Mouse (Mus musculus): ENCODE data around the gene Apeh. TPM values are rescaled to one million over a fixed set of nuclear protein-coding genes. Genes with fewer than 3 reads are reported as not detected.

The Apeh gene
- polyA plus RNA-seq, 1 experiment from 2014 or later = 63.4 TPM

DNA sequence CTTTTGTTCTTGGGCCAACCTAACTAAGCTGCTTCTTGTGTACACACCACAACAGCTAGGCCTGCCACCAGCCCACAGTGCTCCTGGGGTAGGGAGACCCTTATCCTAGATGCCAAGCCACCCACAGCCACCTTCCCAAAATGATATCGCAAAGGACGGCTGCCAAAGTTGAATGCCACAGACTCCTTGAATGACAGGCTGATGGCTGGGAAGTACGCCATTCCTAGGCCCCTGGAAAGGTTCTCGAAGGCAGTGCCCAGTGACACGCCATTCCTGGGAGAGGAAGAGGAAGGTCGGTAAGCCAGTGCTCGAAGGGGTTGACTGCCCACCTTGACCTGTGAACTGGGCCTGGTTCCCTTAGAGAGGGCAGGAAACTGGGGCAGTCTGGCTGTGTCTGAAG is 24.9 kb downstream of the Apeh start:
- Histone ChIP-seq H3K4me3 (no peak overlapping the region), H3K27me3 (replicated peaks) (no peaks in the 10 kb centered on the region), H3K27ac (no peak overlapping the region), H3K4me2 (replicated peaks) (no peak overlapping the region), H3K9me3 (no peaks in the 10 kb centered on the region), H3K36me3 (peaks cover 41% of the 10 kb centered on the region), H3K4me1 (no peaks in the 10 kb centered on the region), H3K9ac (no peak overlapping the region)
- no peak for ATAC-seq (ENCODE audit: low FRiP score, low read depth)
- 91% methylated on average over 7 of the region's 7 CpGs for WGBS

DNA sequence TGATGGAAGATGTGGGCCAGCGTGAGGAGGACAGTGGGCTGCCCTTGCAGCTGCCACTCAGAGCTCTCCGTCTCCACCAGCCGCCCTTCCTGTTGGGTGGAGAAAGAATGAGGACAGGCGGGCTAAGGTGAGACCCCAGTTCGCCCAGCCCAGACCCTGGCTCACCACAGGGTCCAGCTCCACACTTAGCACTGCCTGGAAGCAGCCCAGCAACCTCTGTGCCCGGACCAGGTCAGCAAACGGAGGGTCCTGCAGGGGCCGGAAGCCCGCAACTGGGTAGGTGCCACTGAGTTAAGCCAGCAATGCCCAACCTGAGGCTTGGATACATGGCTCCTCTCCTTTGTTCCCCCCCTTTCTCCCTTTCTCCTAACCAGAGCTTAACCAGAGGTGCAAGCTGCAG is 25.4 kb downstream of the Apeh start:
- no peaks in the 10 kb centered on the region for H3K4me1 ChIP-seq
- 91% methylated on average over 9 of the region's 9 CpGs for WGBS

DNA sequence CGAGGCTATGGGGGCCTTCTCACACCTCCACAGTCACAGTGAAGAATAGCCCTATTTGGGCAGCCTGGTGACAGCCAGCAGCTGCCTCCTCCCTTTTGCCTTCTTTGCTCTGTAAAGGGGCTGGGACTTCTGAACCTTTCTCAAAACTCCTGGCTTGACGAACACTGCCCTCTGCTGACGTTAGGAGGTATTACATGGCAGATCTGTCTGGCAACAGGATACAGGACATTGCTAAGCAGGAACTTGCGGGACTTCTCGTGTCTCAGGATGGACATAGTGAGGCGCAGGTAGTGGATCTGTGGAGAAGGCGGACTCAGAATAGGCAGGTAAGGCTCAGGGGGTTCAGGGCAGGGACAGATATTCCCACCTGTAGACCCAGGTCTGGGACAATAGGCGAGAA is 26.5 kb downstream of the Apeh start:
- Histone ChIP-seq H3K4me2 (replicated peaks) (no peak overlapping the region), H3K9me3 (no peaks in the 10 kb centered on the region), H3K27me3 (replicated peaks) (no peaks in the 10 kb centered on the region), H3K9ac (no peak overlapping the region), H3K4me3 (no peak overlapping the region), H3K27ac (no peak overlapping the region), H3K4me1 (no peaks in the 10 kb centered on the region), H3K36me3 (peaks cover 57% of the 10 kb centered on the region)
- ATAC-seq (ENCODE audit: low FRiP score, low read depth) = peak; percentile 38; the same call in 1 of the 2 replicates
- WGBS = 20% methylated on average over 8 of the region's 8 CpGs

More for the DNA sequence above, 25.4 kb downstream of the Apeh start:
- Histone ChIP-seq H3K27ac (no peak overlapping the region), H3K36me3 (peaks cover 46% of the 10 kb centered on the region), H3K4me3 (no peak overlapping the region), H3K4me2 (replicated peaks) (no peak overlapping the region), H3K9me3 (no peaks in the 10 kb centered on the region), H3K9ac (no peak overlapping the region), H3K27me3 (replicated peaks) (no peaks in the 10 kb centered on the region)
- ATAC-seq (ENCODE audit: low FRiP score, low read depth) = no peak

- Histone ChIP-seq H3K9ac (no peak overlapping the region), H3K36me3 (peaks cover 64% of the 10 kb centered on the region), H3K4me2 (replicated peaks) (no peak overlapping the region), H3K4me1 (no peaks in the 10 kb centered on the region; the same call in 1 of the 2 replicates), H3K9me3 (no peaks in the 10 kb centered on the region), H3K27me3 (replicated peaks) (no peaks in the 10 kb centered on the region), H3K4me3 (no peak overlapping the region), H3K27ac (no peak overlapping the region)
- ATAC-seq (ENCODE audit: low FRiP score, low read depth) = no peak
- 87% methylated on average over 7 of the region's 7 CpGs for WGBS
These were observed 27.2 kb downstream of the Apeh start for GRCm38 (mm10) chr9:108067199-108067598.

- Histone ChIP-seq H3K4me3 (no peak overlapping the region), H3K4me1 (no peaks in the 10 kb centered on the region; the same call in 1 of the 2 replicates), H3K9me3 (no peaks in the 10 kb centered on the region), H3K36me3 (peaks cover 58% of the 10 kb centered on the region), H3K27me3 (replicated peaks) (no peaks in the 10 kb centered on the region), H3K4me2 (replicated peaks) (no peak overlapping the region), H3K27ac (no peak overlapping the region), H3K9ac (no peak overlapping the region)
- 50% methylated on average over 5 of the region's 5 CpGs for WGBS
- ATAC-seq (ENCODE audit: low FRiP score, low read depth) = no peak
These were observed 28.9 kb downstream of the Apeh start for GRCm38 (mm10) chr9:108065491-108066011.

DNA sequence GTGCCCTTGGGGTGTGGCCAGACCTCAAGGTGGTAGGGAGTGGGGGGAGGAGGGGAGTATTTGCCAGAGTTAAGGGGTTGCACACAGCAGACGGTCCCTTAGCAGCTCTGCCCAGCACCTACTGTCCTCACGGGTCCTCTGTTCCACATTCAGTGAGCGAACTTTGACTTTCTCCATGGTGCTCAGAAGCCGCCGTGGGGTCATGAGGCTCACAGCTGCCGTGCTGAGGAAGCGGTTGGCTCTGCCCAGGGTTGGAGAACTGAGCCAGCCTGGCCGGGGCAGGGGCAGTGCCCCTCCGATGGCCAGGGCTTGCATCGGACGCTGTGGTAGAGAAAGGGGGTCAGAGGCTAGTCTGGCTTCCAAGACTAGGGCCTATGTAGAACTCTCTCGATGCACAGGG is 31.0 kb downstream of the Apeh start:
- no peaks in the 10 kb centered on the region for H3K9me3 ChIP-seq
- no peak overlapping the region for H3K4me3 ChIP-seq
- peaks cover 66% of the 10 kb centered on the region for H3K36me3 ChIP-seq
- no peak overlapping the region for H3K4me2 ChIP-seq (replicated peaks)
- H3K27me3 ChIP-seq (replicated peaks) = no peaks in the 10 kb centered on the region
- no peaks in the 10 kb centered on the region; the same call in 1 of the 2 replicates for H3K4me1 ChIP-seq
- no peak for ATAC-seq (ENCODE audit: low FRiP score, low read depth)
- H3K27ac ChIP-seq = no peak overlapping the region
- H3K9ac ChIP-seq = no peak overlapping the region
- 90% methylated on average over 12 of the region's 12 CpGs for WGBS

GRCm38 (mm10) chr9:108062142-108062541 is 32.3 kb downstream of the Apeh start:
- ATAC-seq (ENCODE audit: low FRiP score, low read depth) = no peak
- 80% methylated on average over 3 of the region's 3 CpGs for WGBS
- no peak overlapping the region for H3K27ac ChIP-seq
- H3K27me3 ChIP-seq (replicated peaks) = no peaks in the 10 kb centered on the region
- peaks cover 78% of the 10 kb centered on the region for H3K36me3 ChIP-seq
- no peaks in the 10 kb centered on the region for H3K9me3 ChIP-seq
- no peak overlapping the region for H3K4me3 ChIP-seq
- H3K9ac ChIP-seq = no peak overlapping the region
- H3K4me2 ChIP-seq (replicated peaks) = no peak overlapping the region
- H3K4me1 ChIP-seq = no peaks in the 10 kb centered on the region; the same call in 1 of the 2 replicates

DNA sequence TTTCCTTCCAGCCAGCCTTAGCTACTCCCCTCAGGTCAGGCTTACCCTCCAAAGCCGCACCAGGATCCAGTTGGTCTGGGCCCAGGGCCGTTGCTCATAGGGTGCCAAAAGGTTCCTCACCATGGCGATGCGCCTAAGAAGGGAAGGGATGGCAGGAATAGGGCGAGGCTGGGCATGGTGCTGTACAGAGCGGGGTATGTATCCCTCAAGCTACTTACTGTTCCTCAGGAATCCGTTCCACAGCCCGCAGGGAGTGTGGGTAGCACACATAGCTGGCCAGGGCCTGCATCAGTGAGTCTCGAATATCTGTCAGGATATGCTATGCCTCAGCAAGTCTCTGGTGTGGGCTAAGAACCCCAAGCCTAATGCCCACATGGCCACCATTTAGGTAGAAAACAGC is 36.1 kb downstream of the Apeh start:
- H3K27ac ChIP-seq = no peak overlapping the region
- WGBS = 93% methylated on average over 9 of the region's 9 CpGs
- no peaks in the 10 kb centered on the region for H3K9me3 ChIP-seq
- H3K9ac ChIP-seq = no peak overlapping the region
- H3K4me3 ChIP-seq = no peak overlapping the region
- H3K36me3 ChIP-seq = peaks cover 87% of the 10 kb centered on the region
- ATAC-seq (ENCODE audit: low FRiP score, low read depth) = no peak
- H3K4me2 ChIP-seq (replicated peaks) = no peak overlapping the region
- peaks cover 2% of the 10 kb centered on the region; the same call in 1 of the 2 replicates for H3K4me1 ChIP-seq
- no peaks in the 10 kb centered on the region for H3K27me3 ChIP-seq (replicated peaks)

DNA sequence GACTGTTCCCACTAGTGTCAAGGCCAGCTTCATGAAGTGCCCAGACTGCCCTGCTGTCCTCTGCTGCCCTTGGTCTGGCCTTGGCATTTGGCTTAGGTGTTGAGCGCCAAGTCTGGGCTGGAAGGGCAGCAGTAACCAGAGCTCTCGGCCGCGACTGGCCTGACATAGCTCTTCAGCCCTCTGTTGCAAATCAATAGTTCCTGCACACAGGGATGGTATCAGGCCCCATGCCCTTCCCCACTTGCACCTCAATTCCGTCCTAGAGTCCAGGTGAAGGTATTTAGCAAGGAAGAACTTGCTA is 37.2 kb downstream of the Apeh start:
- peaks cover 76% of the 10 kb centered on the region for H3K36me3 ChIP-seq
- H3K4me3 ChIP-seq = no peak overlapping the region
- no peak overlapping the region for H3K9ac ChIP-seq
- H3K27me3 ChIP-seq (replicated peaks) = no peaks in the 10 kb centered on the region
- H3K4me1 ChIP-seq = peaks cover 6% of the 10 kb centered on the region
- H3K27ac ChIP-seq = no peak overlapping the region
- no peaks in the 10 kb centered on the region for H3K9me3 ChIP-seq
- 89% methylated on average over 5 of the region's 5 CpGs for WGBS
- no peak overlapping the region for H3K4me2 ChIP-seq (replicated peaks)
- ATAC-seq (ENCODE audit: low FRiP score, low read depth) = no peak

GRCm38 (mm10) chr9:108056361-108057261 is 37.8 kb downstream of the Apeh start:
- no peak overlapping the region for H3K9ac ChIP-seq
- H3K4me3 ChIP-seq = no peak overlapping the region
- no peak for ATAC-seq (ENCODE audit: low FRiP score, low read depth)
- no peaks in the 10 kb centered on the region for H3K27me3 ChIP-seq (replicated peaks)
- H3K4me2 ChIP-seq (replicated peaks) = no peak overlapping the region
- H3K9me3 ChIP-seq = no peaks in the 10 kb centered on the region
- H3K36me3 ChIP-seq = peaks cover 74% of the 10 kb centered on the region
- 84% methylated on average over 28 of the region's 28 CpGs for WGBS
- no peak overlapping the region for H3K27ac ChIP-seq
- H3K4me1 ChIP-seq = peaks cover 6% of the 10 kb centered on the region

DNA sequence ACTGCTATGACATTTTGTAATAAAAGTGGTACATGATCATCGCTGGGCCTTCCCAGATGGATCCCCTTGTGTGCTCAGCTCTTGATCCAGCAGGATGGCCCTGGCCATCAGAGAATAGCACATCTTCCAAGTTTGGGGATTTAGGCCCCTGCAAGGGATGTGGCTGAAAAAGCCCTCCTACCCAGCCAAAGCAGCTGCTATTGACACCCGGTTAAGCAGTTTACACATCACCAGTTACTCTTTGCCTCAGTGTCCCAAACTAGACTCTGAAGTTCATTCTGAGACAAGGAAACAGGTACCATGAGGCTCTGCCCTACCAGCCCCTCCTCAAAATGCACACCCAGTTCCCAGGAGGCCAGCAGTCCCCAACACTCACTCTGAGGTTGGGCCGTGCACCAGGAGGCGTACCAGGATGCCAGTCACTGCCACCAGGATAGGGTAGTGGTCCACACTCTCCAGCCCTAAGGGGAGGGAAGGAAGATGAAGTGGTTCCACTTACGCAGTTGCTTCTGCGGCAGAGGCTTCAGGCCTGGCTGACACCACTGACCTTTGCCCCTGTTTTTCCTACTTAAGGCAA is 38.7 kb downstream of the Apeh start:
- no peaks in the 10 kb centered on the region for H3K27me3 ChIP-seq (replicated peaks)
- peaks cover 6% of the 10 kb centered on the region for H3K4me1 ChIP-seq
- H3K9ac ChIP-seq = no peak overlapping the region
- 92% methylated on average over 6 of the region's 6 CpGs for WGBS
- peaks cover 83% of the 10 kb centered on the region for H3K36me3 ChIP-seq
- no peaks in the 10 kb centered on the region for H3K9me3 ChIP-seq
- no peak overlapping the region for H3K4me3 ChIP-seq
- ATAC-seq (ENCODE audit: low FRiP score, low read depth) = no peak
- H3K27ac ChIP-seq = no peak overlapping the region
- H3K4me2 ChIP-seq (replicated peaks) = no peak overlapping the region

DNA sequence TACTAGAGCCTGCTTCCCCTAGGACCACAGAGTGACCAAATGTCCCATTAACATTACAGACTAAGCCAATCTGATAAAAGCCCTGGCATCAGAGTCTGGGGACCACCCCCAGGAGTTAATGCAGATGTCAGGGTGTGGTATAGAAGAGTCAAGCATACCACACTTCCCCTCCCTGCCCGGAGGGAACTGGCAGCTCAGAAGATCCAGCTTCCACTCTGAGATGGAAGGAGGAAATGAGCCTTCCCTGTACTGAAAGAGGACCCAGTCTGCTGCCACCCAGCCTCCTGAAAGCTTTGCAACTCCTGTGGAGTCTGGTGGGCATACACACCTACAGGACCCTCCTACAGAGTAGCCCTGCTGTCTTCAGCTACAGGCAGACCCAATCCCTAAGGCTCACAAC is 39.3 kb downstream of the Apeh start:
- no peak for ATAC-seq (ENCODE audit: low FRiP score, low read depth)
- Histone ChIP-seq H3K9ac (no peak overlapping the region), H3K4me3 (no peak overlapping the region), H3K27ac (no peak overlapping the region), H3K36me3 (peaks cover 83% of the 10 kb centered on the region), H3K27me3 (replicated peaks) (no peaks in the 10 kb centered on the region), H3K4me1 (peaks cover 12% of the 10 kb centered on the region), H3K4me2 (replicated peaks) (no peak overlapping the region), H3K9me3 (no peaks in the 10 kb centered on the region)
- WGBS = 77% methylated on average over 1 of the region's 1 CpGs

Measured in neural tube, embryonic 12.5 days (tissue).